Mouse (Mus musculus) activated CD4-positive, CD25-positive, alpha-beta regulatory T cell, adult 4 months (primary cell): ENCODE results near the gene C3ar1. TPM values are rescaled to one million over a fixed set of nuclear protein-coding genes. Genes with fewer than 3 reads are reported as not detected.

Experiments
- polyA plus RNA-seq, 2 experiments: library from polyadenylated mRNA; unstranded; fragments of 100-300 nt; shearing (Covaris generic); gene quantifications; one replicate each; pipeline ENCODE4 v1.2.1; 2017

Gene C3ar1
- polyA plus RNA-seq, 2 experiments from 2014 or later: 0.60 TPM; not detected in 1

Other genes starting within 250 kb of the C3ar1 start
- gene Gdf3, start 246.1 kb downstream of the C3ar1 start, polyA plus RNA-seq: under 1 TPM; 0.20 to 0.37 TPM
- not detected for gene Dppa3, start 229.8 kb downstream of the C3ar1 start, polyA plus RNA-seq
- under 1 TPM in 1 of 2 experiments, not detected in 1; 0.22 TPM for gene Nanog, start 148.7 kb downstream of the C3ar1 start, polyA plus RNA-seq
- gene Slc2a3, start 54.5 kb downstream of the C3ar1 start, polyA plus RNA-seq: 10 to 100 TPM; 64.2 to 69.4 TPM
- 1 to 10 TPM; 6.6 to 8.7 TPM for gene Foxj2, start 36.2 kb downstream of the C3ar1 start, polyA plus RNA-seq
- gene Necap1, start 18.3 kb upstream of the C3ar1 start, polyA plus RNA-seq: 10 to 100 TPM; 32.2 to 44.6 TPM
- under 1 TPM in 1 of 2 experiments, not detected in 1; 0.51 TPM for gene Clec4a1, start 65.7 kb upstream of the C3ar1 start, polyA plus RNA-seq
- gene Clec4a3, start 96.4 kb upstream of the C3ar1 start, polyA plus RNA-seq: under 1 TPM in 1 of 2 experiments, not detected in 1; 0.73 TPM
- not detected for gene Clec4a4, start 134.2 kb upstream of the C3ar1 start, polyA plus RNA-seq
- gene Clec4b1, start 193.8 kb upstream of the C3ar1 start, polyA plus RNA-seq: not detected